Mouse (Mus musculus) C2C12 (cell line): ENCODE data around the gene Itgb6. TPM values are rescaled to one million over a fixed set of nuclear protein-coding genes. Genes with fewer than 3 reads are reported as not detected.

Source experiments
- H3K27me3 ChIP-seq: one replicate; pipeline ENCODE4 v1.6.1; 2011; ENCODE audit not compliant: control insufficient read depth, insufficient read depth, insufficient read length
- H3K36me3 ChIP-seq: one replicate; pipeline ENCODE4 v1.6.1; 2011; ENCODE audit not compliant: control insufficient read depth, insufficient read depth
- H3K4me3 ChIP-seq: one replicate; pipeline ENCODE4 v1.5.1; 2011; ENCODE audit warnings: mild to moderate bottlenecking, control low read depth; ENCODE audit not compliant: poor library complexity, insufficient read depth, severe bottlenecking
- H3K79me2 ChIP-seq: one replicate; pipeline ENCODE4 v1.6.1; 2011; ENCODE audit not compliant: control insufficient read depth, insufficient read depth
- H3K79me3 ChIP-seq: one replicate; pipeline ENCODE4 v1.6.1; 2011; ENCODE audit warnings: low read depth, control low read depth
- H3ac ChIP-seq: one replicate; pipeline ENCODE3; 2011; ENCODE audit warnings: low read depth; ENCODE audit not compliant: control insufficient read depth, insufficient read length
- CEBPB ChIP-seq: IDR thresholded peaks from one replicate; pipeline ENCODE4 v1.6.1; 2011; ENCODE audit warnings: low read depth, mild to moderate bottlenecking, control low read depth, moderate library complexity
- CTCF ChIP-seq: IDR thresholded peaks from one replicate; pipeline ENCODE4 v1.5.1; 2011; ENCODE audit not compliant: control insufficient read depth, insufficient read depth, insufficient read length
- FOSL1 ChIP-seq: IDR thresholded peaks from one replicate; pipeline ENCODE4 v1.8.0; 2011; ENCODE audit warnings: mild to moderate bottlenecking, low read length; ENCODE audit not compliant: poor library complexity, insufficient read depth, severe bottlenecking
- MAX ChIP-seq: IDR thresholded peaks from one replicate; pipeline ENCODE4 v1.6.1; 2011; ENCODE audit warnings: mild to moderate bottlenecking, control low read depth
- MYOD1 ChIP-seq: IDR thresholded peaks from one replicate; pipeline ENCODE4 v1.6.1; 2011; ENCODE audit warnings: low read depth; ENCODE audit not compliant: control insufficient read depth, insufficient read length
- MYOG ChIP-seq: IDR thresholded peaks from one replicate; pipeline ENCODE4 v1.6.1; 2011; ENCODE audit not compliant: control insufficient read depth, insufficient read length; ENCODE audit errors: extremely low read depth
- USF1 ChIP-seq: IDR thresholded peaks from one replicate; pipeline ENCODE4 v1.6.1; 2011; ENCODE audit warnings: low read depth, mild to moderate bottlenecking, control low read depth, moderate library complexity
- polyA plus RNA-seq: library from polyadenylated mRNA; unstranded; fragments of >200 nt; fragmentation: generic; extraction: Trizol; gene quantifications from one replicate; pipeline ENCODE4 v1.2.1, GENCODE M21; 2012; ENCODE audit warnings: missing spikeins

The Itgb6 gene
- polyA plus RNA-seq, 1 experiment, result 0.30 TPM

- Histone ChIP-seq H3K79me3 (no peaks in the 10 kb centered on the region), H3K79me2 (no peaks in the 10 kb centered on the region), H3K36me3 (no peaks in the 10 kb centered on the region), H3K4me3 (no peak overlapping the region), H3ac (no peak overlapping the region), H3K27me3 (no peaks in the 10 kb centered on the region)
- TF ChIP-seq USF1 (no peak), MYOG (no peak), CEBPB (no peak), CTCF (no peak), FOSL1 (no peak), MAX (no peak), MYOD1 (no peak)
Measured at GRCm38 (mm10) chr2:60728902-60729585, 6.6 kb upstream of the Itgb6 start.

- no peaks in the 10 kb centered on the region for H3K36me3 ChIP-seq
- no peaks in the 10 kb centered on the region for H3K79me3 ChIP-seq
- no peak overlapping the region for H3ac ChIP-seq
- no peak for TF ChIP-seq MYOD1
- no peak for TF ChIP-seq CEBPB
- no peak for TF ChIP-seq FOSL1
- TF ChIP-seq USF1, result no peak
- TF ChIP-seq MAX, result no peak
- no peak for TF ChIP-seq CTCF
- no peak for TF ChIP-seq MYOG
- no peaks in the 10 kb centered on the region for H3K27me3 ChIP-seq
- H3K4me3 ChIP-seq, result no peak overlapping the region
- H3K79me2 ChIP-seq, result no peaks in the 10 kb centered on the region
Measured at GRCm38 (mm10) chr2:60724660-60725059, 2.2 kb upstream of the Itgb6 start.

GRCm38 (mm10) chr2:60722967-60723366 lies 524 bp upstream of the Itgb6 start:
- no peak overlapping the region for H3K4me3 ChIP-seq
- TF ChIP-seq MAX, result no peak
- no peaks in the 10 kb centered on the region for H3K36me3 ChIP-seq
- H3K79me2 ChIP-seq, result no peaks in the 10 kb centered on the region
- H3K27me3 ChIP-seq, result no peaks in the 10 kb centered on the region
- no peaks in the 10 kb centered on the region for H3K79me3 ChIP-seq
- no peak overlapping the region for H3ac ChIP-seq

GRCm38 (mm10) chr2:60720906-60721305 lies 1.5 kb downstream of the Itgb6 start:
- Histone ChIP-seq H3ac (no peak overlapping the region), H3K27me3 (no peaks in the 10 kb centered on the region), H3K4me3 (no peak overlapping the region), H3K79me2 (no peaks in the 10 kb centered on the region), H3K79me3 (no peaks in the 10 kb centered on the region), H3K36me3 (no peaks in the 10 kb centered on the region)
- TF ChIP-seq MAX (no peak), FOSL1 (no peak), MYOD1 (no peak), CTCF (no peak), USF1 (no peak), CEBPB (no peak), MYOG (no peak)

- Histone ChIP-seq H3K4me3 (no peak overlapping the region), H3K79me2 (no peaks in the 10 kb centered on the region), H3K79me3 (no peaks in the 10 kb centered on the region), H3K27me3 (no peaks in the 10 kb centered on the region), H3K36me3 (no peaks in the 10 kb centered on the region), H3ac (no peak overlapping the region)
- no peak for TF ChIP-seq MYOD1
- TF ChIP-seq MAX, result no peak
- no peak for TF ChIP-seq MYOG
- TF ChIP-seq USF1, result no peak
- TF ChIP-seq CTCF, result no peak
- no peak for TF ChIP-seq CEBPB
- no peak for TF ChIP-seq FOSL1
Measured at GRCm38 (mm10) chr2:60720205-60720604, 2.2 kb downstream of the Itgb6 start.

- no peak overlapping the region for H3ac ChIP-seq
- TF ChIP-seq FOSL1 (no peak), MAX (no peak), USF1 (no peak), MYOG (no peak), CTCF (no peak), CEBPB (no peak)
- H3K27me3 ChIP-seq, result no peaks in the 10 kb centered on the region
- no peaks in the 10 kb centered on the region for H3K79me2 ChIP-seq
- no peaks in the 10 kb centered on the region for H3K36me3 ChIP-seq
- no peaks in the 10 kb centered on the region for H3K79me3 ChIP-seq
- H3K4me3 ChIP-seq, result no peak overlapping the region
Measured at GRCm38 (mm10) chr2:60717348-60717747, 5.1 kb downstream of the Itgb6 start.
